Mouse (Mus musculus): ENCODE results near the gene Ly6g6c.

DNA sequence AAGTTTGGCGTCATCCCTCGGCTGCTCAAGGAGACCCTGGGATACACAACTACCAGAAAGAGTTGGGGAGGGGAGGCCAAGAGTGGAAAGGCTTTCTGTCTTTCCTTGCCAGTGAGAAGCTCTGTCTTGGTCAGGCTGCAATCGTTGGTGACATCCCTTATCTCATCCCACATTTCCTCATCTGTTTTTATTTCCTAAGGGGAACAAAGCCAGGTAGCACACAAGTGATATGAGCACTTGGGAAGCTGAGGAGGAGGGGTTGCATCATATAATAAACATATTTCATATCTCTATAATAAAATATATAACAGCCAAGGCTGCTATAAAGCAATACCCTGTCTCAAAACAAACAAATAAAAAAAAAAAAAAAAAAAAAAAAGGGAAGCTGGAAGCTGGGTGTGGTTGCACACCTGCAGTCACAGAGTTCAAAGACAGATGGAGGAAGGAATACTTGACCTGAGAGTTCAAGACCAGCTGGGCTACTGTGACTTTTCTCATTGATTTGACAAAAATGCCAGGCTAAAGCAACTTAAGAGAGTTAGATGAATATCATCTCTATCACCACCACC, 18.8 kb downstream of the Ly6g6c start:
- TF ChIP-seq CTCF (IDR thresholded peaks at IDR 0.05; ENCODE audit: low read depth) (no peak), EP300 (IDR thresholded peaks at IDR 0.05; ENCODE audit: low read depth) (no peak)

Data from liver, postnatal 0 days (tissue).